Comparison of ENCODE assay signal across 8 mouse cellular contexts in the genomic region with DNA sequence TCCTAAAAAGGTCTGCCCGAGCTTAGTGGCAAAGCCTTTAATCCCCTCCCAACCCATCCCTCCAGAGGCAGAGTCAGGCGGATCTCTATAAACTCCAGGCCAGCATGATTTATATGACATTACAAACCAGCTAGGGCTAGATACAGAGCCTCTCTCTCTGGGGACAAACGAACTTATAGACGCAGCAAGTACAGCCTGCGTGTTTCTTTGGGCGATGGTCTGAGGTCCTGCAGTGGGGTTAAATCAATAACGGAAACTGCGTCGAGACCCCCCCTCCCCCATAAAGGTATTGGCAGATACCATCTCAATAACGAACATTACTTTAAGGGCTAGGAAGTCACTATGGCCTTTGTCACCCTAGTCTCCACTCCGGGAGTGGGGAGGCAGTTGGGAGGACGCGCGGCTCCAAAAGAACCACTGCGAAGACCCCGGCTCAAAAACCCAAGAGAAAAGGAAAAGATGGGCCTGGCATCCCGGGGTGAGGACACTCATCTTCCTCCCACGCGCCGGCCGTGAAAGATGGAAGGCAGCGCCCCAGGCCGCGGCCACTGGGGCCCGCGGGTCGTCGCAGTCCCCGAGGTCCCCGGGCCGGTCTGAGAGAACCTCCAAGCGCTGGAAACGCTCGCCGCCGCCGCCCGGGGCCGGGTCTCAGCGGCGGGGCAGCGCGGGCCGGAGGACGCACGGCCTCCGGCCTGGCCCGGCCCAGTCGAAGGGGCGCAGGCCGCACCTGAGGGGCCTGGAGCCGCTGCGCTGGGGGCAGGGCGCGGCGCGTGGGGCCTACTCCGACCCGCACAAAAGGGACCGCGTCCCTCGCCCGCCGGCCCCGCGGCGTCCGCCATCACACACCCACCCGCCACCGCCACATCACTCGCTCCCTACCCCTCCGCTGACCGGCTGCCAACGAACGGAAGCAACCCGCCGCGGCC. TPM values are rescaled to one million over a fixed set of nuclear protein-coding genes. Genes with fewer than 3 reads are reported as not detected.
DNase-seq lines count a peak whose midpoint lies in the region; ATAC-seq and TF ChIP-seq lines count a peak whose summit lies in the region.

No protein-coding gene starts in this region.

- H3K27ac ChIP-seq in left cerebral cortex, adult 2 months, result peak overlapping the region; percentile 91
- peak overlapping the region; percentile 92 for H3K27ac ChIP-seq in midbrain, embryonic 15.5 days

- peaks cover 27% of the 10 kb centered on the region for H3K4me1 ChIP-seq in midbrain, embryonic 15.5 days

- intact Hi-C loops in gastrocnemius, postnatal 14 days (cut with DNase I; ENCODE audit: low total_unique reads), result no loop called here
- intact Hi-C loops in left cerebral cortex, adult 2 months (cut with DNase I), result loop anchor here (1.0 to 5.0 kb wide), 3 partner anchors 74 to 141 kb away; partner anchors contain the start of genes Ddx50 and Slc25a16

- no peaks in the 10 kb centered on the region for H3K9me3 ChIP-seq in midbrain, embryonic 15.5 days

- H3K36me3 ChIP-seq in midbrain, embryonic 15.5 days (replicated peaks), result peaks cover 34% of the 10 kb centered on the region

- H3K4me3 ChIP-seq in left cerebral cortex, adult 2 months, result peak overlapping the region; percentile 77
- peak overlapping the region; percentile 98 for H3K4me3 ChIP-seq in midbrain, embryonic 15.5 days

- TF ChIP-seq CTCF in left cerebral cortex, adult 2 months (IDR thresholded peaks at IDR 0.05), result no peak

- peak; percentile 12 for DNase-seq in gastrocnemius, adult 18-20 months (ENCODE audit: low spot score)
- no peak for DNase-seq in gastrocnemius, postnatal 14 days
- DNase-seq in 416B (ENCODE audit: low read depth), result peak; percentile 66
- peak; percentile 8 for DNase-seq in brain, adult 2 months (ENCODE audit: low read depth, low spot score)
- peak; percentile 5 to 17 for DNase-seq in frontal cortex, postnatal 36 days (ENCODE audit: low spot score in 2 of 2)
- peak; percentile 25 to 49 for DNase-seq in left cerebral cortex, adult 2 months (ENCODE audit: extremely low spot score in 1 of 2, low spot score in 2 of 2)
- no peak for DNase-seq in cerebellum, postnatal 36 days

- 1% methylated on average over 70 of the region's 78 CpGs for WGBS in midbrain, embryonic 15.5 days

- peak; percentile 88 for ATAC-seq in midbrain, embryonic 15.5 days (replicated peaks)

- no peaks in the 10 kb centered on the region for H3K27me3 ChIP-seq in midbrain, embryonic 15.5 days (replicated peaks)

- peak overlapping the region; percentile 96 for H3K9ac ChIP-seq in midbrain, embryonic 15.5 days

- peak overlapping the region; percentile 63 for H3K4me2 ChIP-seq in midbrain, embryonic 15.5 days

RNA-seq across cellular contexts. Expression of gene Ccar1, which starts 0.6 kb away (rescaled TPM):
- total RNA-seq in gastrocnemius, adult 18-20 months (2021), result 10 to 100 TPM; 21.6 to 31.0 TPM
- 10 to 100 TPM; 27.3 to 31.0 TPM for total RNA-seq in gastrocnemius, postnatal 14 days (2021)
- total RNA-seq in left cerebral cortex, adult 2 months (2021), result 10 to 100 TPM; 48.7 to 59.2 TPM
- polyA plus RNA-seq in midbrain, embryonic 15.5 days (2015; fragmentation: Nextera tagmentation; extraction: Ambion mirVana), result 103 and 113 TPM in 2 replicates

Comparison
In these comparisons a context has a peak if more than half of its experiments do, and no peak if none do; other contexts are left out.
1. DNase-seq: peak in gastrocnemius, adult 18-20 months (single experiment), 416B (single experiment), brain, adult 2 months (single experiment), frontal cortex, postnatal 36 days (2 of 2) and left cerebral cortex, adult 2 months (2 of 2); none in gastrocnemius, postnatal 14 days (single experiment) and cerebellum, postnatal 36 days (0 of 2).